Mouse (Mus musculus): ENCODE data around the gene Sp6.

Gene Sp6

GRCm38 (mm10) chr11:97065538-97066295, 52.5 kb downstream of the Sp6 start:
- DNase-seq: no peak

GRCm38 (mm10) chr11:97066656-97067360, 53.6 kb downstream of the Sp6 start:
- no peak for DNase-seq

- no peak for DNase-seq
Measured at GRCm38 (mm10) chr11:97069333-97069732, 56.1 kb downstream of the Sp6 start.

GRCm38 (mm10) chr11:97069770-97070169, 56.6 kb downstream of the Sp6 start:
- no peak for DNase-seq

- DNase-seq: no peak
Measured at GRCm38 (mm10) chr11:97071129-97071528, 57.9 kb downstream of the Sp6 start.

GRCm38 (mm10) chr11:97072533-97072932, 59.3 kb downstream of the Sp6 start:
- DNase-seq: no peak

- DNase-seq: no peak
Measured at GRCm38 (mm10) chr11:97074235-97074634, 61.0 kb downstream of the Sp6 start.
